Mouse (Mus musculus): ENCODE measurements at regions not wholly inside any gene's neighbourhood (a gene's known extent, or its start where the extent isn't known, plus 50 kb on each side); places are given as distances from the start of the nearest gene placed in this dataset.

DNA sequence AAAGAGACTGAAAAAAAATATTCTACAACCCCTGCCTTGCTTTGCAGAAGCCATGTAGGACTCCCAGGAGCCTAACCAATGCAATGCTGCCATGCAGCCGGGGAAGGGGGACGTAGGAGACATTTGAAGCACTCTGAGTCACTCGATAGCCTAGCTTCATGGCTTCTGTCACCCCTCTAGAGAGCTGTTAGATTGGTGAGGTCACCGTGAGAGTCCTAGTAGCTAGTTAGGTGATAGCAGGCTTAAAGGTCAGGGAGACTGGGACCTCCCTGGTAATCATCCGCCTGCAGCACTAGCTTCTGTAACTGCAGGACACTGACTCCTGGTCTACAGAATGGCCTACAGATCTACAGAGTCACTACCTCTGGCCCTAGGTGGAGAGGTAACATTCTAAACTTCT lies 177.0 kb upstream of the Jade1 start:
- Histone ChIP-seq H3K27ac (ENCODE audit: low read depth, low read length) (no peak overlapping the region), H3K4me1 (ENCODE audit: control insufficient read depth, insufficient read depth, low read depth, low read length) (peaks cover 18% of the 10 kb centered on the region), H3K36me3 (ENCODE audit: control insufficient read depth, insufficient read depth, low read length) (no peaks in the 10 kb centered on the region), H3K4me2 (ENCODE audit: low read length) (no peak overlapping the region), H3K9me3 (ENCODE audit: control insufficient read depth, low read length) (no peaks in the 10 kb centered on the region), H3K9ac (ENCODE audit: low read depth, low read length) (no peak overlapping the region), H3K4me3 (ENCODE audit: low read length) (no peak overlapping the region), H3K27me3 (replicated peaks; ENCODE audit: control insufficient read depth, insufficient read depth, low read length) (no peaks in the 10 kb centered on the region)
- WGBS, result 73% methylated on average over 5 of the region's 5 CpGs
- no peak for ATAC-seq

GRCm38 (mm10) chr3:41377826-41378406 lies 177.6 kb upstream of the Jade1 start:
- Histone ChIP-seq H3K9ac (ENCODE audit: low read depth, low read length) (no peak overlapping the region), H3K9me3 (ENCODE audit: control insufficient read depth, low read length) (no peaks in the 10 kb centered on the region), H3K4me2 (ENCODE audit: low read length) (no peak overlapping the region), H3K27ac (ENCODE audit: low read depth, low read length) (peak overlapping the region; percentile 39; the same call in 1 of the 2 replicates), H3K27me3 (replicated peaks; ENCODE audit: control insufficient read depth, insufficient read depth, low read length) (no peaks in the 10 kb centered on the region), H3K4me1 (ENCODE audit: control insufficient read depth, insufficient read depth, low read depth, low read length) (peaks cover 18% of the 10 kb centered on the region), H3K36me3 (ENCODE audit: control insufficient read depth, insufficient read depth, low read length) (no peaks in the 10 kb centered on the region), H3K4me3 (ENCODE audit: low read length) (no peak overlapping the region)
- WGBS, result 42% methylated on average over 5 of the region's 5 CpGs
- ATAC-seq, result peak; percentile 30; the same call in 1 of the 2 replicates

DNA sequence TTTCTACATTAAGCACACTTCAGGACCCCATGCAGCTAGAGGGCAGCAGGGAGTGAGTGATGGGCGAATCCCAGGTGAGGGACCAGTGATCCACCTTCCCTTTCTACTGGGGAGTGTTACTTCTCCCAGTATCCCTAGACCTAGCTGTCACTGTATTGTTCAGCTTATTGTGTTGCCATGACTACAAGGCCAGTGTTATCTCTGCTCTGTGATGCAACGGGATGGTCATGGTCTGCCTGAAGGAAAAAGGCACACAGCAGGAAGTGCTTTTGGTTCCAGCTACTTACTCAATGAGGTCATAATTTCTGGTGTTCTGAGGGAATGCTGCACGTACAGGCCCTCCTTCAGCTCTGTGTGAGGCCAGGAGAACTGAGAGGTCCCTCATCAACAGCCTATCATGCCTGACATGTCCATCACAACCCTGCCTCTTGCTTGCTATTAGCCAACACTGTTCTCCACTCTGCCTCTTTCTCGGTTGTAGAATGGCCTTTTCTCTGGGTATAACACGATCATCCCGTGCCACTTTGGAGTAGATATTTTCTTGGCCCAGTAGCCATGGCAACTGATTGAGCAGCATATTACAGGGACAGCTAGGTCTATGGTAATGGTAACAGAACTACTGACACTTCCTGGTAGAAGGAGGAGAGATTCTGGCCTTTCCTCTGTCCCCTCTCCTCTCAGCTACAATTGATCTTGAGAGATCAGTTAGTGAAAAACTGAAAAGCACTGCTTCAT lies 178.5 kb upstream of the Jade1 start:
- peak overlapping the region; percentile 39; the same call in 1 of the 2 replicates for H3K27ac ChIP-seq (ENCODE audit: low read depth, low read length)
- no peaks in the 10 kb centered on the region for H3K9me3 ChIP-seq (ENCODE audit: control insufficient read depth, low read length)
- no peak overlapping the region for H3K4me2 ChIP-seq (ENCODE audit: low read length)
- no peak overlapping the region for H3K9ac ChIP-seq (ENCODE audit: low read depth, low read length)
- no peaks in the 10 kb centered on the region for H3K36me3 ChIP-seq (ENCODE audit: control insufficient read depth, insufficient read depth, low read length)
- no peaks in the 10 kb centered on the region for H3K27me3 ChIP-seq (replicated peaks; ENCODE audit: control insufficient read depth, insufficient read depth, low read length)
- WGBS, result 20% methylated on average over 6 of the region's 6 CpGs
- H3K4me3 ChIP-seq (ENCODE audit: low read length), result no peak overlapping the region
- peak; percentile 88 for ATAC-seq
- peaks cover 18% of the 10 kb centered on the region for H3K4me1 ChIP-seq (ENCODE audit: control insufficient read depth, insufficient read depth, low read depth, low read length)

- ATAC-seq, result no peak
- H3K4me3 ChIP-seq (ENCODE audit: low read length), result no peak overlapping the region
- no peak overlapping the region for H3K4me2 ChIP-seq (ENCODE audit: low read length)
- no peaks in the 10 kb centered on the region for H3K9me3 ChIP-seq (ENCODE audit: control insufficient read depth, low read length)
- no peak overlapping the region for H3K27ac ChIP-seq (ENCODE audit: low read depth, low read length)
- H3K27me3 ChIP-seq (replicated peaks; ENCODE audit: control insufficient read depth, insufficient read depth, low read length), result no peaks in the 10 kb centered on the region
- 82% methylated on average over 2 of the region's 2 CpGs for WGBS
- H3K9ac ChIP-seq (ENCODE audit: low read depth, low read length), result no peak overlapping the region
- H3K4me1 ChIP-seq (ENCODE audit: control insufficient read depth, insufficient read depth, low read depth, low read length), result peaks cover 18% of the 10 kb centered on the region
- no peaks in the 10 kb centered on the region for H3K36me3 ChIP-seq (ENCODE audit: control insufficient read depth, insufficient read depth, low read length)
These were observed 180.2 kb upstream of the Jade1 start for GRCm38 (mm10) chr3:41375230-41375930.

DNA sequence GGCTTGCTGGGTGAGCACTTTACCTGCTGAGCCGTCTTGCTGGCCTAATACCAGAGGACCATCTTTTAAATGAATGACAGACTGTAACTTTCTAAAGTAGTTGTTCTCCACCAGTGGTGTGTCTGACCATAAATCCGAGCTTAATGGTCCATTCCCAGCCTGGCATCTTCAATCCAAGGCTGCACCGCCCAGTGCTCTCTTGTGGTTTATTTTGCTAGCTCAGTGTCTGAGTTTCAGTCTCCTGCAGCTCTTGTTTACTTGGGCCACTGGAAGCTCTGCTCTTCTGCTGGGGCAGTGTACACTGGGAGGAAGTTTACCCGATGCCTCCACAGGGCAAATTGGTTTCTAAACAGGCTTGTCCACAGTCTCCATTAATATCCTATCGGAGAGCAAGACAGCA lies 182.3 kb upstream of the Jade1 start:
- Histone ChIP-seq H3K27ac (ENCODE audit: low read depth, low read length) (no peak overlapping the region), H3K9me3 (ENCODE audit: control insufficient read depth, low read length) (no peaks in the 10 kb centered on the region), H3K36me3 (ENCODE audit: control insufficient read depth, insufficient read depth, low read length) (no peaks in the 10 kb centered on the region), H3K4me2 (ENCODE audit: low read length) (no peak overlapping the region), H3K9ac (ENCODE audit: low read depth, low read length) (no peak overlapping the region), H3K4me1 (ENCODE audit: control insufficient read depth, insufficient read depth, low read depth, low read length) (peaks cover 15% of the 10 kb centered on the region), H3K27me3 (replicated peaks; ENCODE audit: control insufficient read depth, insufficient read depth, low read length) (no peaks in the 10 kb centered on the region), H3K4me3 (ENCODE audit: low read length) (no peak overlapping the region)
- WGBS, result 60% methylated on average over 5 of the region's 5 CpGs
- ATAC-seq, result no peak

DNA sequence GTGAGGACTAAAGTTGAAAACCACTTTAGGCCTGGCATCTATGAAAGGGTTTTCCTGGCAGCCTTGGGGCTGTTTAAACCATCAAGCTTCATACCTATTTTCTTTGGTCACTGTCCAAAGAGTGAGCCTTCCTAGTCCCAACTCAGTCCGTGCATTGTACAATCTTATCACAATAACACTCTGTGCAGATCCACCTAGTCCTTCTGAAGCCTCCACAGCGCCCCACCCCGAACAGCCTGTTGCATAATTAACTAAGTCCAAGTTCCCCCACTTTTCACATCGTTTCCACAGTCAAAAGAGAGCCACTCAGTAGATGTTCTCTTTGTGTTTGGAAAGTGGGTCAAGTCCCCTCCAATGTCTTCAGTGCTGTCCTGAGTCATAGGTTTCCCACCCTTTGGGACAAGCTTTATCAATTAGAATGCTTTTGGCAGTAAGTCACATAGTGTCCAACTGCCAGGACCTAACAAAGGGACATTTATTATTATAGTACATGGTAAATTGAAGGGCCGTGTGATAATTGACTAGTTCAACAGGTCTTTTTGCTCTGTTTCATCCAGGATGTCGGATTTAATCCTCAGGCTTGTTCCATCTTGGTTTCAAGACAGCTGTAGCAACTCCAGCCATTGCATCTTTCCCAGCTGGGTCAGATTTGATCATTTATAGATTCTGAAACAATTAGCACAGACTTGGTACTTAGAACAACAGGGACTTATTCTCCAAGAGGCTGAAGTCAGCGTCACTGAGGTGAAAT lies 187.0 kb upstream of the Jade1 start:
- Histone ChIP-seq H3K9me3 (ENCODE audit: control insufficient read depth, low read length) (no peaks in the 10 kb centered on the region), H3K9ac (ENCODE audit: low read depth, low read length) (no peak overlapping the region), H3K27ac (ENCODE audit: low read depth, low read length) (no peak overlapping the region), H3K27me3 (replicated peaks; ENCODE audit: control insufficient read depth, insufficient read depth, low read length) (no peaks in the 10 kb centered on the region), H3K4me2 (ENCODE audit: low read length) (no peak overlapping the region), H3K36me3 (ENCODE audit: control insufficient read depth, insufficient read depth, low read length) (no peaks in the 10 kb centered on the region), H3K4me1 (ENCODE audit: control insufficient read depth, insufficient read depth, low read depth, low read length) (no peaks in the 10 kb centered on the region; the same call in 1 of the 2 replicates), H3K4me3 (ENCODE audit: low read length) (no peak overlapping the region)
- no peak for ATAC-seq
- WGBS, result 78% methylated on average over 7 of the region's 7 CpGs

DNA sequence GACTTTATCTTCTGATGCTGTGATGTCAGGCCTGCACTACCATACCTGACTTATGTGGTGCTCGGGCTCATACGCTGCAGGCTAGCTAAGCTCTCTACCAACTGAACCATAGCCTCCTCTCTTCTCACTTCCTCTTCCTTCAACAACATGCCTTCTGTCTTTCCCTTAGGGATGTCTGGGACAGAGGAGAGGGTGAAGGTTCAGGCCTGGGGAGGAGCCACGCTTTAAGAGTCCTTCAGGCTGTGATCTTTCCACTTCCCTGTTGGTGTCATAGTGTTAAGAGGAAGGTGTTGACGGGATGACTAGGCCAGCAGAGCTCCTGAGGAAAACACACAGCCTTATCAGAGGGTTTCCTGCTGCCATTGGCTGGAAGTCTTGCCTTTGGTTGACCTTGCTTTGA lies 188.8 kb upstream of the Jade1 start:
- no peak overlapping the region for H3K9ac ChIP-seq (ENCODE audit: low read depth, low read length)
- H3K27ac ChIP-seq (ENCODE audit: low read depth, low read length), result no peak overlapping the region
- no peaks in the 10 kb centered on the region for H3K36me3 ChIP-seq (ENCODE audit: control insufficient read depth, insufficient read depth, low read length)
- H3K27me3 ChIP-seq (replicated peaks; ENCODE audit: control insufficient read depth, insufficient read depth, low read length), result no peaks in the 10 kb centered on the region
- H3K9me3 ChIP-seq (ENCODE audit: control insufficient read depth, low read length), result no peaks in the 10 kb centered on the region
- no peak overlapping the region for H3K4me3 ChIP-seq (ENCODE audit: low read length)
- no peak for ATAC-seq
- no peaks in the 10 kb centered on the region for H3K4me1 ChIP-seq (ENCODE audit: control insufficient read depth, insufficient read depth, low read depth, low read length)
- H3K4me2 ChIP-seq (ENCODE audit: low read length), result no peak overlapping the region
- 90% methylated on average over 4 of the region's 4 CpGs for WGBS

GRCm38 (mm10) chr3:41366264-41366663 lies 189.3 kb upstream of the Jade1 start:
- Histone ChIP-seq H3K9ac (ENCODE audit: low read depth, low read length) (no peak overlapping the region), H3K9me3 (ENCODE audit: control insufficient read depth, low read length) (no peaks in the 10 kb centered on the region), H3K4me1 (ENCODE audit: control insufficient read depth, insufficient read depth, low read depth, low read length) (no peaks in the 10 kb centered on the region), H3K27ac (ENCODE audit: low read depth, low read length) (no peak overlapping the region), H3K4me3 (ENCODE audit: low read length) (no peak overlapping the region), H3K27me3 (replicated peaks; ENCODE audit: control insufficient read depth, insufficient read depth, low read length) (no peaks in the 10 kb centered on the region), H3K4me2 (ENCODE audit: low read length) (no peak overlapping the region), H3K36me3 (ENCODE audit: control insufficient read depth, insufficient read depth, low read length) (no peaks in the 10 kb centered on the region)
- 55% methylated on average over 9 of the region's 9 CpGs for WGBS
- ATAC-seq, result no peak
